Mouse (Mus musculus) erythroblast, embryonic 14.5 days (primary cell): ENCODE results near the gene Eno2.

Source experiments
- GATA1 ChIP-seq: IDR thresholded peaks from 2 replicates; pipeline ENCODE4 v1.6.1; 2012; ENCODE audit warnings: low read length, inconsistent platforms, mixed read lengths
- TAL1 ChIP-seq: IDR thresholded peaks from 3 replicates; pipeline ENCODE4 v1.6.1; 2012; ENCODE audit warnings: low read length, inconsistent platforms, mixed read lengths

GRCm38 (mm10) chr6:124720904-124721303 lies 48.6 kb downstream of the Eno2 start:
- TF ChIP-seq TAL1: no peak
- TF ChIP-seq GATA1: no peak
